16 mouse cellular contexts compared by ENCODE assay signal in the genomic region with DNA sequence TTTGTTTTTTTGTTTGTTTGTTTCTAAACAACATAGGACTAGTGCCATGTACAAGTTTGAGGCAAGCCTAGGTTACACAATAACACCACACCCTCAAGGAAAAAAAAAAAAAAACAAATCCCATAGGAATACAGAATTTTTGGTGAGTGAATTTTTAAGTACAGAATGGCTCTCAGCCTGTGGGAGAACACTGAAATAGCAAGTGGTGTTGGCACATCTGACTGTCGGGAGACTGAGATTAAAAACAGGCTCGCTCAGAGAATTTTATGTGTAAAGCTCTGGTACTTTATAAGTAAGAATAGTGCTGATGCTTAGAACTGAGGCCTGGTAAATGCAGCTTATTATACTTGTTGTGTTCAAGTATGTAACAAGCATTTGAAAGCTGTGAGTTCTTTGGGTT.
"Had no signal": no experiment of that assay in that cellular context is flagged by ENCODE, and none has a peak within 500 bp of the region (broad histone marks: within the 10 kb centered on the region; RNA-seq: fewer than 3 reads in every experiment).

No protein-coding gene starts in this region.

- ATAC-seq: intestine, postnatal 0 days; midbrain, embryonic 15.5 days had no signal

- H3K27ac ChIP-seq: limb, embryonic 12.5 days; liver, embryonic 14.5 days; midbrain, embryonic 15.5 days; neural tube, embryonic 13.5 days; stomach, postnatal 0 days had no signal

- H3K4me3 ChIP-seq: limb, embryonic 12.5 days; midbrain, embryonic 15.5 days; neural tube, embryonic 13.5 days had no signal

- H3K9ac ChIP-seq: limb, embryonic 12.5 days; liver, embryonic 14.5 days; midbrain, embryonic 15.5 days; neural tube, embryonic 13.5 days had no signal

- H3K4me2 ChIP-seq: limb, embryonic 12.5 days; midbrain, embryonic 11.5 days; midbrain, embryonic 15.5 days; neural tube, embryonic 13.5 days had no signal

- H3K4me1 ChIP-seq: limb, embryonic 12.5 days; midbrain, embryonic 15.5 days; neural tube, embryonic 13.5 days had no signal

- H3K27me3 ChIP-seq: limb, embryonic 12.5 days; midbrain, embryonic 15.5 days; neural tube, embryonic 13.5 days had no signal

- DNase-seq: kidney, adult 8-10 months; kidney, postnatal 25 days; lung, adult 2 months; lung, postnatal 10 days; lung, postnatal 4 days; retina, postnatal 1 day; right cerebral cortex, postnatal 14 days; thymus, adult 18-20 months; thymus, postnatal 14 days had no signal

- H3K9me3 ChIP-seq: limb, embryonic 12.5 days; midbrain, embryonic 15.5 days; neural tube, embryonic 13.5 days had no signal
